Mouse (Mus musculus): ENCODE data around the gene Ptprc.

The Ptprc gene

GRCm38 (mm10) chr1:138175494-138175893 lies at the start of gene Ptprc:
Gene Ptprc (minus strand): TSS chr1:138175708.
- DNase-seq, result no peak

DNA sequence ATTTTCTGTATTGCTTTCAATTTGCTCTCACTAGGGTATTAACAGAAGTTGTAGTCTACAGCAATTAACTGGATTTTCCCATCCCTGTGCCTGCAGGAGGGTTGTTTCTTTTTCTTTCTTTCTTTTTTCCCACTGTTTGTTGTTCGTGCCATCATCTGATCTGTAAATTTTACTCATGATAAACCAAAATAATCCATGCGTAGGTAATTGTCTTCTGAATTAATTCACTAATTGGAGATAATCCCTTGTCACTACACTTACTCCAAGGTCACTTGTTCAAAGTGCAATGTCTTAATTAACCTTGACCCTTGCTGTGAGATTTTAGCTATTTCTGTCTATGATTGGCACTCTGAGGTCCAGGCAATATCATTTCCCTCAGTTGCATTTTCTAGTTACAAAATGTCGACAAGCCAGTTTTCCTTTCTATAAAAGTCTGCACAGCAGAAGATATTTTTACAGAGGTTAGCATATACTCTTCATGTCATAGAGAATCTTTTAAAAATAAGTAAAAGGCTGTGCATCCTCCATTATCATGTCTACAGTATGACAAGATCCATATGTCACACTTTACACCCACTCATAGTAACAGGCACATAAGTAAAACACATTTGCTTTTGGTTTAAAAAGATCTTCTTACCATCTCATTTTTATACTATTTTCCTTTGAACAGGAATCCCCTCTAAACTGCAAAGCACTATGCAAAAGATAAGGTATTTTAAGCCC lies 39.4 kb upstream of the Ptprc start:
- no peak for DNase-seq

DNA sequence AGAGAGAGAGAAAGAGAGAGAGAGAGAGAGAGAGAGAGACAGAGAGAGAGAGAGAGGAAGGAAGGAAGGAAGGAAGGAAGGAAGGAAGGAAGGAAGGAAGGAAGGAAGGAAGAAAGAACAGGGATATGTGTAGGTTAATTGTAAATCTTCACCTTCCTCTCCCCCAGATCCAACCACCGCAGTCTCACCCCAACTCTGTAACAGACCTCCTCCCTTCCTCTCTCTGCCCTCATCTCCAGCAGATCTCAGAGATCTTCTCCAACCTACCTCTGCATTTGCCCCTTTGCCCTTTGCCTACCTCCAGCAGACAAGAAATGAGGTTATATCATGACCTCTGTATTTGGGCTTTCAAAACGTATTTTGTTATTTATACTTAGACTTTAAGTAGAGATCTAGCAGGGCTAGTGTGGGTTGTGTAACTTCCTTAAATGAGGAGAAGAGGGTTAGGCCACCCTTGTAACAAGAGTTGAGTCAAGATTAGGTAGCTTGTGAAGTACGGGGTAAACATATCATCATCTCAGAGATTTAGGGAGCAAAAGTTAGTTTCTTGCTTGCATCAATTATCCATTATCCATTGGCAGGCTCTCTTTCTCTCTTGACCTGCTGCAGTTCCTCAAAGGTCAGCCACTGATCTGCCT lies 35.0 kb upstream of the Ptprc start:
- DNase-seq, result no peak

GRCm38 (mm10) chr1:138209751-138210150 lies 34.2 kb upstream of the Ptprc start:
- no peak for DNase-seq

DNA sequence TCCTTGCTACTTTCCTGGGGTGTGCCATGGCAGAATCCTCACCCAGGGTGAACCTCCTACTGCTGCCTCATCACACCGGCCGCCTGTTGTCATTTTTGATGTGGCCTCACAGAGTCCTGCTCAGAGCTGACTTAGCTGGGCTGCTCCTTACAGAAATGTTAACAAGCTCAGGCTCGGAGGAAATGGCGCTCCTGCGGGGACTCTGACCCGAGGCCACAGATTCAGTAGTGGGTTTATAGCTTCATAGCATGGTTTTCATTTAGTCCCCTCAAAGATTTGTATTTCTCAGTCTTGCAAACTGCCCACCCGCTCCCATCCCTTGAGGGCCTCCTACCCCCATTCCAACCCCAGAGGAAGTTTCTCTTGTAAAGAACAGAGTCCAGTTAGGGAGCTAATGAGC lies 30.5 kb upstream of the Ptprc start:
- DNase-seq, result no peak

DNA sequence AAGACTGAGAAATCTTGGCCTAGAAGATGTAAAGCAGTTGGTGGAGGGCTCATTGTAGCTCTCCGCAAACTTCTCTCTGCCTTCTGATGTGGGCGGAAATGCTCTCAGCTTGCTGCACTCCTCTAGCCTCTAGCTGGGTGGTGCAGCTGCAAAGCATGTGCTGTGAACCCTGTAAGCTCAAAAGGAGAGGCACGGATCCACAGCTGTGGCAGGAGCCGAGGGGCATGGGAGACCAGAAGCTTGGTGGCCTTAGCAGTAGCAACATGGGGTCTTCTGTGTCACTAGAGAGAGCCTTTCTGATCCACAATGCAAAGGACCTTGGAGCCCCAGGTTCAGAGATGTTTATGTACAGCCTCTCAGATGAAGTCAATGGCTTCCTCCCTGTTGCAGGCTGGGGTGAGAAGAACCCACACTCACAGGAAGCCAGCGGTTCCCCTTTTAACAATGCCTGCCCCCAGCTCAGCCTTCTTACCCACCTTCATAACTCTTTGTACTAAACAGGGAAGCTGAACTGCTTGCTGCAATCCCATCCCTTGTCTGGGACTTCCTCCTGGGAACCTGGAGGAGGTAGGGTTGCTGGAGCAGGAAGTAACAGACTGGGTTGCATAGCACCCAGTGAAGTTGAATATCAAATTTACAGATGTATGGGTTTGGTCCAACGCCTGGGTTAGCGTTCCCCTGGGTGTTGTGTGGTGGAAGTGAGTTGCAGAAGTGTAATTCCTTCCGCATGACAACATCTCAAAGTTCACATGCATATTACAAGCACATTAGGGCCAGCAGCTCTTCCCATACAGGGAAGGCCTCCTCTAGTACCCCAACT lies 16.4 kb upstream of the Ptprc start:
- no peak for DNase-seq

GRCm38 (mm10) chr1:138188131-138188530 lies 12.6 kb upstream of the Ptprc start:
- no peak for DNase-seq

DNA sequence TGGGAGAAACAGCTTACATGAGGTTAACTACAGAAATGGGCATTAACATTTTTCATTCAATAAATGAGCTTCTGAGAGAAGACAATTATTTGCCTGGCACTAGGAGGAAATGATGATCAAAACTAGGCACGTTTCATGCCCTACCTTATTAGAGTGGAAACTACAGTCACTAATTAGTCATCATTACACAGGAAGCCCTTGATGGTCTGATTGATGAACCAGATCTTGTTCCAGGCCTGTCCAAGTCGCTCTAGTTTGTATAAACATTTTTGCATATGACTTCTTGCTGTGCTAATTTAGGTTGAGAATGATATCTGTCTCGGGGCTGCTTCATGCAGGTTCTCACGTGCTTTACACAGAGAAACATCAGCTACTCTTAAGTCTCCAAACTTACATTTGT lies 10.4 kb upstream of the Ptprc start:
- no peak for DNase-seq

GRCm38 (mm10) chr1:138180081-138180480 lies 4.6 kb upstream of the Ptprc start:
- DNase-seq, result no peak

- no peak for DNase-seq
These were observed 609 bp downstream of the Ptprc start for GRCm38 (mm10) chr1:138174705-138175492.

DNA sequence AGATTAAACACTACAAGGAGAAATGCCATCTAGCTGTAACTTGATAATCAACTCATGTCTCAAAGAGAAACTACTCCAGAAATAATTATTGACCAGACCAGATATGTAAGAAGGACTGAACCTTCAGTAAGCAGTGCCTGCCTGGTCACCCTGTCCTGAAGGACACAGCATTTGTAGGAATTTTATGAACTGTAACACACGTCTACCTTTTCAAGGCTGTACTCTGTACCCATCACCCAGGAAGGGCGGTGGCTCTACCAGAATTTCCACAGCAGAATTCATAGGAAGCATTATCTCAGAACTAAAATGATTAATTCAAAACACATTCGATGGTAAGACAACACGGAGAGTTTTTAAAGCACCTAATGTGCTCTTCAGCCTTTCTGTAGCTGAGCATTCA lies 1.4 kb downstream of the Ptprc start:
- no peak for DNase-seq

- no peak for DNase-seq
These were observed 1.8 kb downstream of the Ptprc start for GRCm38 (mm10) chr1:138173669-138174068.

GRCm38 (mm10) chr1:138172547-138172946 lies 3.0 kb downstream of the Ptprc start:
- DNase-seq, result no peak

DNA sequence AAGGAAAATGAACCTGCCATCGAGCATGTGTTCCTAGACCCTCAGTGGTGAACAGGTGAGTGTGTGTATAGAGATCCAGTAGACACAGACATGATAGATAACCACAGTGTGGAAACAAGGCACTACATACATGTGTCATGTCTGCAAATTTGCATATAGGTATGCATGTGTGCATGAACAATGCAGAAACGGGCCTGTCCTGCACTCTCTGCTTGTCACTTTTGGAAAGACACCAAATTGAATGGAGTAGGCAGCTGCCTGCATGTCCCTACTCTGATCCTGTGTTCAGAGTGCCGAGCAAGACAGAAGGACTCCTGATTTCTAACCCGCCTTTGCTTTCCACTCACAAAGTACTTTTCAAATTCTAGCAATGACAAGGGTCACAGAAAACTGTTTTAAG lies 3.4 kb downstream of the Ptprc start:
- DNase-seq, result no peak

GRCm38 (mm10) chr1:138166233-138166771 lies 9.2 kb downstream of the Ptprc start:
- DNase-seq, result no peak

- DNase-seq, result no peak
These were observed 12.9 kb downstream of the Ptprc start for GRCm38 (mm10) chr1:138162638-138163037.

GRCm38 (mm10) chr1:138158921-138159320 lies 16.6 kb downstream of the Ptprc start:
- no peak for DNase-seq

GRCm38 (mm10) chr1:138158236-138158635 lies 17.3 kb downstream of the Ptprc start:
- no peak for DNase-seq

- DNase-seq, result no peak
These were observed 17.8 kb downstream of the Ptprc start for GRCm38 (mm10) chr1:138157709-138158108.

DNA sequence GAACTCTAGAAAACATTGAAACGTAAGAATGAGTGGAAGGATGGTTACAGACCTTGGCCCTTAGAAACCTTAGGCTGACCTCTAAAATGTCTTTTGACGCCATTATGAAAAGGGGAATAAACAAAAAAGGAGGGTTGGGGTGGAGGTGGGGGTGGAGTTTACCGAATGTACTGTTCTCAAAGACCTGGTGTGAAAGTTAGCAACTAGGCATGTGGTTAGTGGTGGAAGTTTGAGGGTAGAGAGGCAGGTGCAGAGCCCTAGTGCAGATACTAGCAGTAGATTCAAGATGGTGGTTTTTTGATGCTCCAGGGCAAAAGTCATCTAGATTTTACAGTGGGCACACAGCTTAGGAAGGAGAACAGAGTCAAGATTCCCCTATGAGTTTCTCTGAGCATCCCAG lies 18.5 kb downstream of the Ptprc start:
- DNase-seq, result no peak

DNA sequence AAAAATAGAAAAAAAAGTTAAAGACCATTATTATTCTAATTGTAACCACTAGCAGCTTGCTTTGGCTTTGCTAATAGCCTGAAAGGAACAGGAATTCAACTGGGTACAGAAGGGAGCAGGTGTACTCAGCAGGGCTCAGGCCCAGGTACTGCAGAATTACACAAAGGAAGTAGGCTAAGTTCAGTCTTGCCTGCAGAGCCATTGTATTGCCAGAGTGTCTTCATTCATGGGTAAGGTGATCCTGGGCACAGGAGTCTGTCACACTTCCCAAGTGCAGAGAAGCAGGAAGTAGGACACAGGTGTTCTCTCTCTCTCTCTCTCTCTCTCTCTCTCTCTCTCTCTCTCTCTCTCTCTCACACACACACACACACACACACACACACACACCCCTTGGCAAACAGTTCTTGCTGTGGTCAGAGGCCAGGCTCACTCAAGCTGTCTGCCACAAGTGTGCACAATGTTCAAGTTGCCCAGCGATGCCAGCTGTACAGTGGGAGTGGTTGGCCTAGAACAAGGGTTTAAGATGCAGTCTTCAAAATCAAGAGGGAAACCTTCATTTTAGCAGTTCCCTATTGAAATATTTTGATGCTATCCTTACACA lies 21.2 kb downstream of the Ptprc start:
- peak in 1 of 2 experiments; percentile 13 for DNase-seq

DNA sequence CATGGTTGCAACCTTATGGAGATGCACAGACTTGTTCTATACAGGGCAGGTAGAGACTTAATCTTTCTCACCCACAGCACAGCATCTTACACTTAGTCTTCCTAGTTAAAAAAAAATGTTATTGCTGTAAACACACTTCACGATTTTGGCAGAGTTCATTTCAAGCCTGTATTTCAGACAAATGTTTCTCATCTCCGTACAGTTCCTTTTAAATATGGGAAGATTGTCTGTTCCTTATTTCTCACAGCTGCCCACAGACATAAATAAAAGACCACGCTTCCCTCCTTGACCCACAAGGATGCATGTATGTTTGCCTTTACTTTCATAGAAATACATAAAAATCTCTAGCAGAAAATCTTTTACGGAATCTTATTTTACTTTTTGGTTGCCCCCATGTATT lies 22.4 kb downstream of the Ptprc start:
- DNase-seq, result no peak

Data from cerebellum, postnatal 14 days (tissue).